Mouse (Mus musculus) cerebellum, postnatal 36 days (tissue): ENCODE measurements around the gene Osbpl8.
A peak's percentile ranks its signal among the peaks of the same experiment; 100 is the strongest.

ENCODE experiments used
- DNase-seq, 2 experiments: peaks; one replicate each; pipeline ENCODE4 v3.0.0; 2021 to 2022; ENCODE audit warnings: mixed read lengths in 2 of 2

The Osbpl8 gene

GRCm38 (mm10) chr10:111318021-111318420, 153.5 kb downstream of the Osbpl8 start:
- no peak for DNase-seq

GRCm38 (mm10) chr10:111318805-111319500, 154.4 kb downstream of the Osbpl8 start:
- DNase-seq = no peak

GRCm38 (mm10) chr10:111320579-111320978, 156.0 kb downstream of the Osbpl8 start:
- no peak for DNase-seq

GRCm38 (mm10) chr10:111327957-111328356, 163.4 kb downstream of the Osbpl8 start:
- DNase-seq = no peak

DNA sequence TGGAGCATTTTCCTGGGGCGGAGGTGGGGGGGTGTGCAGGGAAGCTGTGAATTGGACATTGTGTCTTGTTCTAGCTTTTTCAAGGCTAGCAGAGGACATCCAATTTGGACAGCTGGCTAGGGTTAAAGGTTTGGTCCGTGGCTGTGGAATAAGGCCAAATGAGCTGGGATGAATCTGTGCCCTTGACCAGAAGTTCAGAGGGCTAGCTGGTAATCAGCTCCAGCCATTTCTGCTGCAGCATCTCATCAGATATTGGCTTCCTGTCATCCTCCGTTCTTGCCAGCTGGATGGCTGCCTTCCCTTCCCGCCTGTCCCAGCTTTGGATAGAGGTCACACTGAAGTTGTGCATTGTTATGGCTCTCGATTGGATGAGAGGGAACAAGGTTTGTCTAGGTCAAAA, 164.8 kb downstream of the Osbpl8 start:
- peak in 1 of 2 experiments; percentile 14 for DNase-seq

GRCm38 (mm10) chr10:111334902-111335301, 170.3 kb downstream of the Osbpl8 start:
- no peak for DNase-seq

DNA sequence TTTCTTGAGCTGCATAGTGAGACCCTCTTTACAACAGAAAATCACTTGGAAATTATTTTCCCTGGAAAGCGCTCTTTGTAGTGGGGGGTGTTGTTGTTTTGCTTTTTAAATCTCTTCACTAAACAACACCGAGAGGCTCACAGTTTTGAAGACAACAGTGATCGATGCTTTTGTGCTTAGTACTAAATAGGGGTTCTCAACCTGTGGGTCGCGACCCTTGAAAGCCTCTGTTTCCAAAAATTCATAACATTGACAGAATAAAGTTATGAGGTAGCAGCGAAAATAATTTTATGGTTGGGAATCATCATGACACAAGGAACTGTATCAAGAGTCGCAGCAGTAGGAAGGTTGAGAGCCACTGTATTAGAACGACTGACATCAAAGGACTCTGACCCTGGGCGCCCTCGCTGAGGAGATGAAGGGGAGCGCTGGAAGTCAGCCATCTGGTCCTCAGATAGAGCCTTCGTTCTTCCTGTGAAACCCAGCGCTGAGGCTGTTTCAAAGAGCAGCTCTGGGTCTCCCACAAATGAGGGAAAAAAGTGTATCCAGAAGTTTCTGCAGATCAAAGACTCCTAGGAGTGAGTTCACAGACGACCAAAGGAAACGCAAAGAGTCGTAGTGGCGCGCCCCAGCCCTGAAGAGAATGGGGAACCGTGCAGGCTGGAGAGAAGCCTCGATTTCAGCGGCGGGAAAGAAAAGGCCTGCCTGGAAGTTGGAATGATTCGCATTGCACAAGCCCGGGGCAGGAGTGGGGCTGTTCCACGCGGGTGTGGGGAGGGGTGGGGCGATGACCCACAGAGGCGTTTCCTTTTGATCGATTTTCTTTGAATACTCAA, 171.2 kb downstream of the Osbpl8 start:
- no peak for DNase-seq

DNA sequence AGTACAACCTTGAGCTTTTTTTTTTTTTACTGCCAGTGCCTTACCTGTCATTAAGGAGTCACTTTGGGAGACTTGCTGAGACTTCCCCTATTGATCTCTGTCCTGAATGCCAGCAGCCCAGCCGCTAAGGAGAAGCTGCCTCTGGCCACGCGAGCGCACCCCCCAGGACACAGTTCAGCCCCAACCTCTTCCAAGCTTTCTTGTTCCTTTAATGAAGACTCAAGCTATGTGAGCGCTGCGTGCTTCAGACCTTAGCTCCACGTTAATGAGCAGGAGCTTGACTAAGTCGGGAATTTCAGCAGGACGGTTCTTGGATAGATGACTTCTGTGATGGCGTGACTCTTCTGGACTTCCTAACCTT, 171.8 kb downstream of the Osbpl8 start:
- no peak for DNase-seq

GRCm38 (mm10) chr10:111339296-111339695, 174.7 kb downstream of the Osbpl8 start:
- no peak for DNase-seq

DNA sequence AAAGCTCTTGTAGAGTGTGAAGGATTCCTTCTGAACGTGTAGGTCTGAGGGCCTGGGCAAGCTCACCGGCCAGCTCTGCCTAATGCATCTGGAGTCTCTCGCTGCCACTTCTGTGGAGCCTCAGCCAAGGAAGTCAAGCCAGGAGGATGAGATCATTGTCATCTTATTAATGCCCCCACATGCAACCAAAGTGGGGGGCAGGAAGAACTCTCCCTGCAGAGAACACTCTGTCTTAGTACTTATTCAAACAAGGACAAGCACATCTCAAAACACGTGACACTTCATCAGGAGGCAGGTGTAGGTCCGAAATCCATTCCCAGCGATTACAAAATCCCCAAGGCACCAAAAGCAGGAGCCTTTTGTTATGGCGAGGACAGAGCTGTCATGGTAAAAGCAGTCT, 177.2 kb downstream of the Osbpl8 start:
- no peak for DNase-seq

DNA sequence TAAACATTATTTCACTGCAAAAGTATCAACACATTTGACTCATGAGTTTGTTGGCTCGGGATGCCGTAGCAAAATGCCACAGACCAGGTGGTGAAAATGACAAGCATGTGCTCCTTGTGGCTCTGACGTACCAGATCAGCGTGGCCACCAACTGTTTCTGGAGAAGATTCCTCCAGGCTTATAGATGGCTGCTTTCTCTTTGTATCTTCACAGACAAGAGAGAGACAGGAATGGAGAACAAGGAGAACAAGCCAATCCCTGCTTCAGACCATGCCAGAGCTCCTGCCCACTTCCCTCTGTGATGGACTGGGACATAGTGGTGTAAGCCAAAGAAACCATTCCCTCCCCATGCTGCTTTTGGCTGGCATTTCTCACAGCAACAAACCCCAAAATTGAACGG, 179.0 kb downstream of the Osbpl8 start:
- peak; percentile 15 to 45 for DNase-seq
